Mouse (Mus musculus) neural tube, embryonic 15.5 days (tissue): Measurements from ENCODE around the gene Dnah1. TPM values are rescaled to one million over a fixed set of nuclear protein-coding genes. Genes with fewer than 3 reads are reported as not detected.

ENCODE experiments used
- ATAC-seq: fragments of 200-750 bp; cut with Nextera tagmentation; 2 replicates; pipeline ENCODE4 v1.8.0; 2017; ENCODE audit warnings: mild to moderate bottlenecking, moderate TSS enrichment, moderate library complexity; ENCODE audit not compliant: low FRiP score
- H3K27ac ChIP-seq: fragments of 300-500 bp; sonication (generic); replicated peaks from 2 replicates; pipeline ENCODE4 v1.5.1; 2015; ENCODE audit warnings: mild to moderate bottlenecking, inconsistent platforms
- H3K27me3 ChIP-seq: fragments of 300-500 bp; sonication (generic); replicated peaks from 2 replicates; pipeline ENCODE4 v1.6.1; 2015; ENCODE audit warnings: inconsistent platforms
- H3K36me3 ChIP-seq: fragments of 300-500 bp; sonication (generic); 2 replicates; pipeline ENCODE4 v1.6.1; 2015; ENCODE audit warnings: inconsistent platforms
- H3K4me1 ChIP-seq: fragments of 300-500 bp; sonication (generic); 2 replicates; pipeline ENCODE4 v1.6.1; 2015; ENCODE audit warnings: inconsistent platforms
- H3K4me2 ChIP-seq: fragments of 300-500 bp; sonication (generic); 2 replicates; pipeline ENCODE4 v1.6.1; 2015; ENCODE audit warnings: inconsistent platforms, mild to moderate bottlenecking, moderate library complexity
- H3K4me3 ChIP-seq: fragments of 300-500 bp; sonication (generic); replicated peaks from 2 replicates; pipeline ENCODE4 v1.5.1; 2015; ENCODE audit warnings: mild to moderate bottlenecking, inconsistent platforms
- H3K9ac ChIP-seq: fragments of 300-500 bp; sonication (generic); replicated peaks from 2 replicates; pipeline ENCODE4 v1.6.1; 2015; ENCODE audit warnings: mild to moderate bottlenecking, inconsistent platforms
- H3K9me3 ChIP-seq: fragments of 300-500 bp; sonication (generic); replicated peaks from 2 replicates; pipeline ENCODE4 v1.6.1; 2016; ENCODE audit warnings: inconsistent platforms
- WGBS: fragments of 180-500 bp; shearing (Covaris S2); methylation state at CpG from one replicate; pipeline ENCODE4 v1.1.7; 2015; ENCODE audit warnings: mixed read lengths; 5-methylcytosine and 5-hydroxymethylcytosine counted together
- polyA plus RNA-seq: library from polyadenylated mRNA; unstranded; fragments of >200 nt; fragmentation: Nextera tagmentation; extraction: Ambion mirVana; gene quantifications from 2 replicates; pipeline ENCODE4 v1.2.1, GENCODE M21; 2015

Dnah1 gene
- polyA plus RNA-seq, 1 experiment from 2014 or later: 3.0 TPM

DNA sequence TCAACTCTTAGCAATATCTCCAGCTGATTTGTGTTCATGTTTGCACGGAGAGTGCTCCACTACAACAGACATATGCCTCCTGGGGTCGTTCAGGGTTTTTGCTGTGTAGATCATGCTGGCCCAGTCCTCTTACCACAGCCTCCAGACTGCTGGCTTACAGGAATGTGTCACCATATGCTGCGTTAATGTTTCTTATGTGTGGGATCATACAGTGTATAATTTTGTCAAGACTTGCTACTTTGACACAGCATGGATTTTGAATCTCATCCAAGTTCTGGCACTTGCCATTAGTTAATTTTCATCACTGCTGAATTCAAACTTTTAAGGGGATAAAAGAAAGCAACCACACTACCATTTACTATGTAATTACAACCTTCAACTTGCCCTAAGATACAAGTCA, 12.1 kb upstream of the Dnah1 start:
- H3K4me3 ChIP-seq: peak overlapping the region; percentile 94
- H3K4me2 ChIP-seq: peak overlapping the region; percentile 59
- H3K27ac ChIP-seq: peak overlapping the region; percentile 96
- no peaks in the 10 kb centered on the region for H3K27me3 ChIP-seq
- H3K9ac ChIP-seq: peak overlapping the region; percentile 52
- H3K4me1 ChIP-seq: peaks cover 27% of the 10 kb centered on the region
- 34% methylated on average over 3 of the region's 3 CpGs for WGBS
- no peaks in the 10 kb centered on the region for H3K9me3 ChIP-seq
- H3K36me3 ChIP-seq: peaks cover 5% of the 10 kb centered on the region
- 0 out of 2 replicates have a peak, but pooled peaks have one; percentile 12 for ATAC-seq

DNA sequence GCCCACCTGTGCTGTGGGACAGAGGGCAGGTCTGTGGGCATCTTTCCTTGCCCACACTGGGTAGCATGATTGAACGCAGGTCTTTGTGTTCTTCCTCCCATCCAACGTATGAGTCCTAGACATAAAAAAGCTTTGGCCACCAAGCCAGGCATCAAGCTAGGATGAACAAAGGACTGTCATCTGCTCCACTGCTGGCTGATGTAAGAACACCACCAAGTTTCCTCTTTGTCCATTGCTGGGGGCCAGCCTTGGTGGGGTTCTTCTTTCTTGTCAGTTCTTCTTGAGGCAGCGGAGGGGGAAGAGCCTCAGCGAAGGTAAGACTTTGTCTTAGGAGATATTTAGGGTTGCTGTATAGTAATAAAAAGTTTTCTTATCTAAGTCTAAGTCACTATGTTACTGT, 7.3 kb upstream of the Dnah1 start:
- H3K27me3 ChIP-seq: no peaks in the 10 kb centered on the region
- H3K9ac ChIP-seq: no peak overlapping the region
- no peak overlapping the region for H3K4me2 ChIP-seq
- H3K4me3 ChIP-seq: no peak overlapping the region
- H3K9me3 ChIP-seq: no peaks in the 10 kb centered on the region
- no peaks in the 10 kb centered on the region for H3K36me3 ChIP-seq
- H3K4me1 ChIP-seq: peaks cover 7% of the 10 kb centered on the region
- 69% methylated on average over 4 of the region's 4 CpGs for WGBS
- H3K27ac ChIP-seq: no peak overlapping the region
- ATAC-seq: no peak

DNA sequence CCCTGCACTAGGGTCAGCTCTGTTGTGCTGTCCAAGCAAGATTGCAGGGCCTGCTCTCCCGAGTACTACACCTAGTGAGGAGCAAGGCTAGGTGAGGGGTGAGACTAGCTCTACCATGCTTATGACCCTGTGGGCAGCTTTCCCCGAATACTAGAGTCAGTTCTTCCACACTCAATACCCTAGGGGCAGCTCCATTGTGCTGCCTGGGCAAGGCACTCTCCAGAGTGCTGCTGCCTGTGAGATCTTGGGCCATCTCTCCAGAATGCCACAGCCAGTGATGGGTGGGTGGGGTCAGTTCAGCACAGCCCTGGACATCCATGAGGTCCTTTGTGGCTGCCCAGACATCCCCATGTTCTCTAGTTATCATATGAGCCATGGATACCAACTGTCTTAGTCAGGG, 6.0 kb upstream of the Dnah1 start:
- Histone ChIP-seq H3K27ac (no peak overlapping the region), H3K4me2 (no peak overlapping the region), H3K9me3 (no peaks in the 10 kb centered on the region), H3K27me3 (no peaks in the 10 kb centered on the region), H3K4me3 (no peak overlapping the region), H3K36me3 (no peaks in the 10 kb centered on the region), H3K9ac (no peak overlapping the region), H3K4me1 (no peaks in the 10 kb centered on the region)
- no peak for ATAC-seq
- 54% methylated on average over 2 of the region's 2 CpGs for WGBS

DNA sequence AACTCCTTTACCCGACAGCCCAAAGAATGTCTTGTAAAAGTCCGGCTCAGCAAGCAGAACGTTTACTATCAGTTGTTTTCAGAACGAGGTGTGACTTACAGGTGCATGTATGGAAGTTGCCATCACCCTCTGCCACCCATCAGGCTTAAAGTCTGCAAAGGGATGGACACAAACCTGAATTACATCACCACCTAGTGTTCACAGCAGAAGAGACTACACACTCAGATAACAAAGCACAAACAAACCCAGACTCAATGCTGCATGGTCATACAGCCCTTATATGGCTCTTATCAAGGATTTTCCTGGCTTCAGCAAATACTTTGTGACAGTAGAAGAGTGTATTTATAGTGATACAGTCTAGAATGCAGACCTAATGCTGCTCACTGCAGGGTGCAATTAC, 4.0 kb upstream of the Dnah1 start:
- H3K4me3 ChIP-seq: no peak overlapping the region
- H3K4me1 ChIP-seq: peaks cover 9% of the 10 kb centered on the region
- ATAC-seq: no peak
- H3K27ac ChIP-seq: no peak overlapping the region
- no peak overlapping the region for H3K4me2 ChIP-seq
- H3K9me3 ChIP-seq: no peaks in the 10 kb centered on the region
- WGBS: 79% methylated on average over 4 of the region's 4 CpGs
- H3K27me3 ChIP-seq: no peaks in the 10 kb centered on the region
- H3K36me3 ChIP-seq: no peaks in the 10 kb centered on the region
- H3K9ac ChIP-seq: no peak overlapping the region

DNA sequence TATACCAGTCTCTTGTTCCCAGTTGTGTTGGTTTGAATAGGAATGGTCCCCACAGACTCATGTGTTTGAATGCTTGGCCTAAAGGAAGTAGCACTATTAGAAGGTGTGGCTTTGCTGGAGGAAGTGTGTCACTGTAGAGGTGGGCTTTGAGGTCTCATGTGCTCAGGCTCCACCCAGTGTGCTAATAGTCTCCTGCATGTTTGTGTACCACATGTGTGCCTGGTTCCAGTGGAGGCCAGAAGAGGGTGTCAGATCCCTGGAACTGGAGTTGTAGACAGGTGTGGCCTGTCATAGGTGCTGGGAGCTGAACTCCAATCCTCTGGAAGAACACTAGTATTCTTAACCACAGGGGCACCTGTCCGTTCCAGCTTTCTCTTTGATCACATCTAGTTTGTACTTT, 3.5 kb upstream of the Dnah1 start:
- Histone ChIP-seq H3K4me3 (no peak overlapping the region), H3K9me3 (no peaks in the 10 kb centered on the region), H3K9ac (no peak overlapping the region), H3K4me2 (no peak overlapping the region), H3K27me3 (no peaks in the 10 kb centered on the region), H3K27ac (no peak overlapping the region), H3K4me1 (peaks cover 9% of the 10 kb centered on the region), H3K36me3 (no peaks in the 10 kb centered on the region)
- 94% methylated on average over 1 of the region's 1 CpGs for WGBS
- ATAC-seq: no peak

DNA sequence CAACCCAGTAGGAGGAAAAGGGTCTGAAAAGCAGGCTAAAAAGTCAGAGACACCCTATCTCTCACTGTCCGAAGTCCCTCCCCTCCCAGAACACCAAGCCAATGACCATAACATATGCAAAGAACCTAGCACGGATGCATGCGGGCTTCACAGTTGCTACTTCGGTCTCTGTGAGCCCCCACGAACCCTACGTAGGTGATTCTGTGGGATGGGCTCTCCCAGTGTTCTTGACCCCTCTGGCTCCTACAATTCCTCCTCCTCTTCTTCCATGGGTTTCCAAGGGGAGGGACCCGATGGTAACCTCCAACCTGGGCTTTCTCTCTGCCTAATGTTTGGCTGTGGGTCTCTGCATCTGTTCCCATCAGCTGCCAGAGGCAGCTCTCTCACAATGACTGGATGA, 3.1 kb upstream of the Dnah1 start:
- 79% methylated on average over 7 of the region's 7 CpGs for WGBS
- H3K9me3 ChIP-seq: no peaks in the 10 kb centered on the region
- H3K9ac ChIP-seq: no peak overlapping the region
- H3K27me3 ChIP-seq: no peaks in the 10 kb centered on the region
- H3K4me1 ChIP-seq: peaks cover 9% of the 10 kb centered on the region
- H3K4me3 ChIP-seq: no peak overlapping the region
- no peak overlapping the region for H3K27ac ChIP-seq
- H3K4me2 ChIP-seq: no peak overlapping the region
- no peaks in the 10 kb centered on the region for H3K36me3 ChIP-seq
- no peak for ATAC-seq

DNA sequence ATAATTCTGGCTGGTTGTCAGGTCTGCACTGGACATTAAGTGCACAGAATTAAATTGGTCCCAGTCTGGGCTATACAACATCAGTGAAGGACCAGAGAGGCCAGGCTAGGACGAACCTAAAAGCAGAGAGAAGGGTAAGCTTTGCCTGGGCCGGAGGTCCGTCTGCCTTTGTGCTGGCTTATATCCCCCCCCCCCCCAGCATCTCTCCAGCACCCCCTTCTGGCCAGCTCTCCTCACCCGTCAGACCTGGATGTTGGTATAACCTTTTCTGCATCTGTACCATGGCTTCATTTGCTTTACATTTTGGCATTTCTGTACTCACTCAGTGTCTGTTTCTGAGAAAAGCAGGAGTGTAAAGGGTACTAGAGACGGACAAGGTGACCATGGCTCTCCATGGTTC, 1.9 kb upstream of the Dnah1 start:
- no peak overlapping the region for H3K27ac ChIP-seq
- no peak overlapping the region for H3K4me3 ChIP-seq
- no peak overlapping the region for H3K4me2 ChIP-seq
- WGBS: 61% methylated on average over 5 of the region's 5 CpGs
- no peak overlapping the region for H3K9ac ChIP-seq
- no peaks in the 10 kb centered on the region for H3K36me3 ChIP-seq
- no peaks in the 10 kb centered on the region for H3K27me3 ChIP-seq
- ATAC-seq: no peak
- no peaks in the 10 kb centered on the region for H3K9me3 ChIP-seq
- H3K4me1 ChIP-seq: peaks cover 9% of the 10 kb centered on the region

DNA sequence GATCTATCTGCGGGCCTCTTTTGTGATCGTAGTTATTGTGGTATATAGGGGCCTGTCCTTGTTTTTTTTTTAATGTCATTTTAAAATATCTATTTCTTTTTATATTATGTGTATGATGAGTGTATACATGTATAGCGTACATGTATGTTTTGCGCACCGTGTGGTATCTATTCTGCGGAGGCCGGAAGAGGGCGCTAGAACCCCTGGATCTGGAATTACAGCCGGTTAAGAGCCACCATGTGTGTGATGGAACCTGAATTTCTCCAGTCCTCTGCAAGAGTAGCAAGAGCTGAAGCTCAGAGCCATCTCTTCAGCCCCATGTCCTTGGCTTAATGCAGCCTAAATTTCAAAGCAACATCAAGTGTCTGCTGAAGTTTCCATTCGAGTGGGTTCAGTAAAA, 1.2 kb upstream of the Dnah1 start:
- no peaks in the 10 kb centered on the region for H3K36me3 ChIP-seq
- H3K27ac ChIP-seq: no peak overlapping the region
- 71% methylated on average over 10 of the region's 10 CpGs for WGBS
- no peak overlapping the region for H3K9ac ChIP-seq
- no peak overlapping the region for H3K4me2 ChIP-seq
- H3K4me1 ChIP-seq: peaks cover 9% of the 10 kb centered on the region
- H3K27me3 ChIP-seq: no peaks in the 10 kb centered on the region
- no peaks in the 10 kb centered on the region for H3K9me3 ChIP-seq
- no peak overlapping the region for H3K4me3 ChIP-seq
- ATAC-seq: no peak

DNA sequence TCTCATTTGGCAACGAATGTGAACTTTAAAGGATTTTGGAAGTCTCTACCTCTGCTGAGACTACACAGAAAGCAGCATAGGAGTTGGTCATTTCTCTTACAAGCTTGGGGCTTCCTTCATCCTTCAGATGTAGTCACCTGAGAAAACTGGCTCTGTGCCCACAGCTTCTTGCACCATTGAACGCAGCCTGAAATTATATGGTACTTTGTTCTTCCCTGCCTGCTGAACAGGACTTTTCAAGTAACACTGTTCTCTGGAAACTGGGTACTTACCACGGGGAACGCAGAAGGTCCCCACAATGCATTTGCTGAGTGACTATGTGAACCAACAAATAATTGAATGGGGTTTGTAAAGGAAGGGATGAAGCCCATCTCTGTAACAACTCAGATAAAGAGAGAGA, 507 bp downstream of the Dnah1 start:
- Histone ChIP-seq H3K4me1 (peaks cover 9% of the 10 kb centered on the region), H3K36me3 (no peaks in the 10 kb centered on the region), H3K9me3 (no peaks in the 10 kb centered on the region), H3K4me2 (peak overlapping the region; percentile 57), H3K9ac (no peak overlapping the region), H3K27ac (no peak overlapping the region), H3K4me3 (0 out of 2 replicates have a peak overlapping the region, but pooled peaks have one; percentile 30), H3K27me3 (no peaks in the 10 kb centered on the region)
- 83% methylated on average over 4 of the region's 4 CpGs for WGBS
- no peak for ATAC-seq

DNA sequence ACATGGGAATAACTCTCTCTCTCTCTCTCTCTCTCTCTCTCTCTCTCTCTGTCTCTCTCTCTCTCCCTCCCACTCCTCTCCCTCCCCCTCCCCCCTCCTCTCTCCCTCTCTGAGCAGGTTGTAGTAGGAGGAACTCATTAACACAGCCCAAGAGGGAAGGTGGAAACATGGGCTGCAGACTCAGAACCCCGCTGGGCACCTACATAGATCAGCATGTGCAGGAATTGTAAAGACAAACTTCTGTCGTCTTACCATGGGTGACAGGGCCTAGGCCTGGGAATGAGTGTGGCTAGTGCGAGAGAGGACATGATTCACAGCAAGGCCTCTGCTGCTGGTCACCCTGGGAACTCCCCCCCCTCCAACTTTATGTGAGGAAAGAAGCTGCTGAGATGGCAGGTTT, 1.5 kb downstream of the Dnah1 start:
- no peaks in the 10 kb centered on the region for H3K9me3 ChIP-seq
- no peak for ATAC-seq
- peaks cover 9% of the 10 kb centered on the region for H3K4me1 ChIP-seq
- H3K36me3 ChIP-seq: no peaks in the 10 kb centered on the region
- 83% methylated on average over 3 of the region's 3 CpGs for WGBS
- no peak overlapping the region for H3K4me2 ChIP-seq
- H3K9ac ChIP-seq: no peak overlapping the region
- H3K4me3 ChIP-seq: no peak overlapping the region
- H3K27ac ChIP-seq: no peak overlapping the region
- H3K27me3 ChIP-seq: no peaks in the 10 kb centered on the region

DNA sequence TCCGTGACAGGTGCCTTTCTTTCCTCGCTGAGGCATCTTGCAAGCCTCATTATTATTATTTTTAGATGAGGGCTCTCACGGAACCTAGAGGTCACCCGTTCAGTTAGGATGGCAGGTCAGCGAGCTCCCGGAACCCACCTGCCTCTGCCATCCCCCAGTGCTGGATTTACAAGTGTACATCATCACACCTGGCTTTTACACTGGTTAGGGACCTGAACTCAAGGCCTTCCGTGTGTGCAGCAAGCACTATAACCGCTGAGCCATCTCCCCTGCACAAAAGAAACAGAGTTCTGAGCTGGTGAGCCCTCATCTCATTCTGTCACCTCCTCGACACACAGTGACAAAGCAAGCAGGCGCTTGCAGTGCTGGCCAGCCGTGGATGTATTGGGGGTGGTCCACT, 2.5 kb downstream of the Dnah1 start:
- 87% methylated on average over 11 of the region's 11 CpGs for WGBS
- H3K4me3 ChIP-seq: no peak overlapping the region
- no peak overlapping the region for H3K9ac ChIP-seq
- no peaks in the 10 kb centered on the region for H3K27me3 ChIP-seq
- no peak overlapping the region for H3K4me2 ChIP-seq
- H3K36me3 ChIP-seq: no peaks in the 10 kb centered on the region
- no peak for ATAC-seq
- H3K9me3 ChIP-seq: no peaks in the 10 kb centered on the region
- no peak overlapping the region for H3K27ac ChIP-seq
- peaks cover 9% of the 10 kb centered on the region for H3K4me1 ChIP-seq

DNA sequence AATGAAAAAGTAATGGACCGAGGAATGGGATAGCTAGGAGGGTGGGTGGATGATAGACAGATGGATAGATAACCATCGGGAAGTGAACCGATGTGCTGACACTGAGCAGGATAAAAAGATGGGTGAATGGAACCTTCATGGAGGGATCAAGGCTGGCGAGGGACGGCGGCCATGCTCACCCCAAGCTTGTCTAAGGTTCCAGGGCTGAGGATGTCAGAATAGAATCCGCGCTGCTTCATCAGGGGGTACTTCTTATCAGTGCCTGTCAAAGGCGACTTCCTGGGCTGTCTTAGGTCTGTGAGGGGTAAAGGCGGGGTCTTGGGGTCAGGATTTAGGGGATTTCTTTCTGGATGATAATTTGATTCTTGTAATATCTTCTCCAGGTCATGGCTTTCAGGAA, 4.2 kb downstream of the Dnah1 start:
- H3K4me1 ChIP-seq: peaks cover 9% of the 10 kb centered on the region

DNA sequence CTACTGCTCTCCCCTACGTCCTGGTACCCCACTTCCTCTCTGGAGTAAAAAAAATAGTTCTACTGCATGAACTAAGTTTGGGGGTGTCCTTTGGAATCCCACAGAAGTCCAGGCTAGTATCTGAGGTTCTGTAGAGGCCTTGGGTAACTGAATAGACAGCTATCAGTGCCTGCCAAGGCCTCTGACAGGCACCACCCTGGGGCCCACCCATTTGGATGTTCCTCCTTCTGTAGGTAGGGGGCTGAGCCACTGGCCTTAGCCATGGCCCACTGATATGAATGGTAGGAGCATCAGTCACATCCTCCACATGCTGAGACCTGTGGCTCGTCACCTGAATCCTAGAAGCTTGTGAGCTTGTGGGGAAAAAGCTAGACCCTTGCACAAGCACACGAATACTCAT, 5.9 kb downstream of the Dnah1 start:
- H3K36me3 ChIP-seq: no peaks in the 10 kb centered on the region
- H3K9me3 ChIP-seq: no peaks in the 10 kb centered on the region
- ATAC-seq: no peak
- no peaks in the 10 kb centered on the region for H3K27me3 ChIP-seq
- H3K4me3 ChIP-seq: no peak overlapping the region
- no peak overlapping the region for H3K27ac ChIP-seq
- 79% methylated on average over 3 of the region's 3 CpGs for whole genome bisulfite sequencing
- H3K9ac ChIP-seq: no peak overlapping the region
- no peaks in the 10 kb centered on the region for H3K4me1 ChIP-seq
- H3K4me2 ChIP-seq: no peak overlapping the region

More for the DNA sequence above, 4.2 kb downstream of the Dnah1 start:
- H3K4me2 ChIP-seq: no peak overlapping the region
- 85% methylated on average over 10 of the region's 10 CpGs for WGBS
- H3K4me3 ChIP-seq: no peak overlapping the region
- H3K9ac ChIP-seq: no peak overlapping the region
- no peak for ATAC-seq
- no peaks in the 10 kb centered on the region for H3K9me3 ChIP-seq
- H3K36me3 ChIP-seq: no peaks in the 10 kb centered on the region
- no peaks in the 10 kb centered on the region for H3K27me3 ChIP-seq
- no peak overlapping the region for H3K27ac ChIP-seq
